Mouse (Mus musculus): ENCODE measurements around the gene Tk1.

DNA sequence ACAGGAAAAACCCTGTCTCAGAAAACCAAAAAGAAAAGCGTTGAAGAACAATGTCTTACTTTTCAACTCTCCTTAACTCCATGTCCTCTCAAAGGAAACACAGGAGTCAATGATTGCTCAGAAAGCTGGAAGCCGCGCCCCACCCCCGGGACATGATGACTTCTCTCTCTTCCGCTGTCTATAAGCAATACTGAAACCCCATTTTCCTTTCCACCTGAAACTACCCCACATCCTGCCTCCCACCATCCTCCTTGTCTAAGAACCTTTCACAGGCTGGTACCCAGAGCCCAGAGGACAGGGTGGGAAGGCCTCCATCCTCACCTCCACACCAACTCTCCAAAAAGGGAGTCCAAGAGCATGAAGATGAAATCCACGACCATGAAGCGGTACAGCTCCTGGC, 53.5 kb downstream of the Tk1 start:
- TF ChIP-seq CTCF (IDR thresholded peaks at IDR 0.05; ENCODE audit: low read depth) (no peak), EP300 (IDR thresholded peaks at IDR 0.05; ENCODE audit: low read depth) (no peak)
